Mouse (Mus musculus): Measurements from ENCODE around the gene Sptbn4. TPM values are rescaled to one million over a fixed set of nuclear protein-coding genes. Genes with fewer than 3 reads are reported as not detected.

The Sptbn4 gene
- polyA plus RNA-seq, 1 experiment from 2014 or later: 0.44 TPM

DNA sequence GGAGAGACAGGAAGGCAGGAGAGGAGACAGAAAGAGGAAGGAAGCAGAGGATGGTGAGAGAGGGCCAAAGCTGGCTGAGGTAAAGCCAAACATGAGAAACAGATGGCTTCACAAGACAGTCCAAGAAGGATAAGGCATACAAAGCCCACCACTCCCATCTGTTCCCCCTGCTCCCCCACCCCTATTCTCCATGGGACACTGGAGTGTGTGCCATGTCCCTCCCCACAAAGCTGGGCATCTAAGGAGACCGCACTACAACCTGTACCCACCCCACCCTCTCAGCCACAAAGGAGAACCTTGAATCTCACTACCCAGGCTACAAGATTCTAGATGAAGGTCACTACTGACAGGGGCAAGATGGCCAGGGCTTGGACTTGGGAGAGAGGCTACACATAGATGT is 20.1 kb downstream of the Sptbn4 start:
- Histone ChIP-seq H3K9ac (ENCODE audit: low read depth, low read length) (no peak overlapping the region), H3K4me3 (ENCODE audit: low read length) (no peak overlapping the region), H3K36me3 (ENCODE audit: control insufficient read depth, insufficient read depth, low read length) (no peaks in the 10 kb centered on the region), H3K27me3 (replicated peaks; ENCODE audit: control insufficient read depth, insufficient read depth, low read length) (no peaks in the 10 kb centered on the region), H3K9me3 (ENCODE audit: control insufficient read depth, low read length) (peaks cover 4% of the 10 kb centered on the region; the same call in 1 of the 2 replicates), H3K27ac (ENCODE audit: low read length) (no peak overlapping the region), H3K4me2 (ENCODE audit: low read depth, low read length) (no peak overlapping the region), H3K4me1 (ENCODE audit: control insufficient read depth, insufficient read depth, low read length) (no peaks in the 10 kb centered on the region)
- no peak for ATAC-seq
- WGBS: 86% methylated on average over 1 of the region's 1 CpGs

DNA sequence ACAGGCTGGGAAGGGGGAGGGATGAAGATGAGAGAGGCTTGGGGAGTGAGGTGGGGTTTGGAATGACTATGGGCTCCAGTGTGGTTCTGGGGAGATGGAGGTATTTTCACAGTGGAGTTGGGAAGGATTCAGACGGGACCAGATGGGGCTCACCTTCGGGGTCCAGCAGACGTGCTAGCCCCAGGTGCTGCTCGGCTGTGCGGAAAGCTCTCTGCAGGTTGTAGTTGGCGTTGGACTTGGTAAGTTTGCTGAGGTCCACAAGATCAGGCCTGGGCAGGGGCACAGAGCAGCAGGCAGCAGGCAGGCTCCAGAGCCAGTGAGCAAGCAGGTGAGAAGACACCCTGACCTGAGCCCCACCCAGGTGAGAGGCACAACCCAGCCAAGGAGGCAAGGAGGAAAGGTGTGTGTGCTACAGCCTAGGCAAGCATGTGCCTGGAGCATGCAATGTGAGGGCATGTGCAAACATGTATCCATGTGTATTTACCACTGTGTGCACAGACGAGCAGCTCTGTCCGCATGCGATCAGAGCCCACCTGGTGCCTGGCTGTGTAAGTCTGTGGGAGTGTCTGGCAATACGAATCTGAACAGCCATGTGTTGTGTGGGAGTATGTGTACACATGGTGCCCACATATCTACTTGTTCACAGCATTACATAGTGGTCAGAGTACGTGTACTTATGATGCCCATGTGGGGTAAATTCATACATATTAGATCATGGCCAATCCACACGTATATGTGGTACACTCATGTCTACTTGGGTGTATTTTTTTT is 23.7 kb downstream of the Sptbn4 start:
- H3K9me3 ChIP-seq (ENCODE audit: control insufficient read depth, low read length): no peaks in the 10 kb centered on the region; the same call in 1 of the 2 replicates
- no peak overlapping the region for H3K27ac ChIP-seq (ENCODE audit: low read length)
- no peak for ATAC-seq
- H3K27me3 ChIP-seq (replicated peaks; ENCODE audit: control insufficient read depth, insufficient read depth, low read length): no peaks in the 10 kb centered on the region
- H3K4me1 ChIP-seq (ENCODE audit: control insufficient read depth, insufficient read depth, low read length): no peaks in the 10 kb centered on the region
- no peaks in the 10 kb centered on the region for H3K36me3 ChIP-seq (ENCODE audit: control insufficient read depth, insufficient read depth, low read length)
- H3K4me2 ChIP-seq (ENCODE audit: low read depth, low read length): no peak overlapping the region
- no peak overlapping the region for H3K9ac ChIP-seq (ENCODE audit: low read depth, low read length)
- WGBS: 82% methylated on average over 12 of the region's 12 CpGs
- no peak overlapping the region for H3K4me3 ChIP-seq (ENCODE audit: low read length)

DNA sequence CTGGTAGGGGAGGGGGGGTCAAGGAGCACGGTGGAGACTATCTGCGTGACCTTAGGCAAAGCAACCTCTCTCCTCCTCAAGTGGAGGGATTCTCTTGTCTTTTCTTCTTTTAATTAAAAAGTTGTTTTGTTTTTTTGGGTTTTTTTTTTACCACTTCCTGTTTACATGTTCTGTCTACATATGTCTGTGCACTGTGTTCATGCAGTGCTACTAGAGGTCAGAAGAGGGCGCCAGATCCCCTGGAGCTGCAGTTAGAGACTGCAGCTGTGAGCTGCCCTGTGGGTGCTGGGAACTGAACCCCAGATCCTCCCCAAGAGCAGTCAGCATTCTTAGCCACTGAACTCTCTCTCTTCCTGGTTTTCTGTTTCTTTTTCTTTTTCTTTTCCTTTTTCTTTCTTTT is 28.4 kb downstream of the Sptbn4 start:
- H3K4me3 ChIP-seq (ENCODE audit: low read length): no peak overlapping the region
- 81% methylated on average over 3 of the region's 3 CpGs for WGBS
- H3K4me2 ChIP-seq (ENCODE audit: low read depth, low read length): no peak overlapping the region
- H3K36me3 ChIP-seq (ENCODE audit: control insufficient read depth, insufficient read depth, low read length): no peaks in the 10 kb centered on the region
- no peak overlapping the region for H3K27ac ChIP-seq (ENCODE audit: low read length)
- H3K27me3 ChIP-seq (replicated peaks; ENCODE audit: control insufficient read depth, insufficient read depth, low read length): no peaks in the 10 kb centered on the region
- no peak overlapping the region for H3K9ac ChIP-seq (ENCODE audit: low read depth, low read length)
- H3K9me3 ChIP-seq (ENCODE audit: control insufficient read depth, low read length): no peaks in the 10 kb centered on the region; the same call in 1 of the 2 replicates
- no peak for ATAC-seq
- H3K4me1 ChIP-seq (ENCODE audit: control insufficient read depth, insufficient read depth, low read length): no peaks in the 10 kb centered on the region

DNA sequence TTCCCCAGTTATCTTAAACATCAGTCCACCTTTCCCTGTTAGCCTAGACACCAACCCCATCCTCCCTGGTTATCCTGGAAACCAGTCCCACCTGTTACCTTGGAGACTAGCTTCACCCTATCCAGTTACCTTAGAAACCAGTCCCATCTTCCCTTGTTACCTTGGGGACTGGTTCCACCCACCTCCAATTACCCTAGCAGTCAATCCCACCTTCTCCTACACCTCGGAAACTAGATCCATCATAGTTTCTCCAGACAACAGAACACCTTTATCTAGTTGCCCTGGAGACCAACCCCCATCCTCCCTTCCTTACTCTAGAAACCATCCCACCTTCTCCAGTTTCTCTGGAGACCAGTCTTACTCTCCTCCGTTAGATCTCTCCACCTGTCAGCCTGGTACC is 30.3 kb downstream of the Sptbn4 start:
- no peak for ATAC-seq
- WGBS: 60% methylated on average over 2 of the region's 2 CpGs
- no peak overlapping the region for H3K4me3 ChIP-seq (ENCODE audit: low read length)
- H3K27me3 ChIP-seq (replicated peaks; ENCODE audit: control insufficient read depth, insufficient read depth, low read length): no peaks in the 10 kb centered on the region
- no peak overlapping the region for H3K4me2 ChIP-seq (ENCODE audit: low read depth, low read length)
- H3K36me3 ChIP-seq (ENCODE audit: control insufficient read depth, insufficient read depth, low read length): no peaks in the 10 kb centered on the region
- no peak overlapping the region for H3K9ac ChIP-seq (ENCODE audit: low read depth, low read length)
- no peaks in the 10 kb centered on the region for H3K4me1 ChIP-seq (ENCODE audit: control insufficient read depth, insufficient read depth, low read length)
- H3K9me3 ChIP-seq (ENCODE audit: control insufficient read depth, low read length): no peaks in the 10 kb centered on the region; the same call in 1 of the 2 replicates
- no peak overlapping the region for H3K27ac ChIP-seq (ENCODE audit: low read length)

DNA sequence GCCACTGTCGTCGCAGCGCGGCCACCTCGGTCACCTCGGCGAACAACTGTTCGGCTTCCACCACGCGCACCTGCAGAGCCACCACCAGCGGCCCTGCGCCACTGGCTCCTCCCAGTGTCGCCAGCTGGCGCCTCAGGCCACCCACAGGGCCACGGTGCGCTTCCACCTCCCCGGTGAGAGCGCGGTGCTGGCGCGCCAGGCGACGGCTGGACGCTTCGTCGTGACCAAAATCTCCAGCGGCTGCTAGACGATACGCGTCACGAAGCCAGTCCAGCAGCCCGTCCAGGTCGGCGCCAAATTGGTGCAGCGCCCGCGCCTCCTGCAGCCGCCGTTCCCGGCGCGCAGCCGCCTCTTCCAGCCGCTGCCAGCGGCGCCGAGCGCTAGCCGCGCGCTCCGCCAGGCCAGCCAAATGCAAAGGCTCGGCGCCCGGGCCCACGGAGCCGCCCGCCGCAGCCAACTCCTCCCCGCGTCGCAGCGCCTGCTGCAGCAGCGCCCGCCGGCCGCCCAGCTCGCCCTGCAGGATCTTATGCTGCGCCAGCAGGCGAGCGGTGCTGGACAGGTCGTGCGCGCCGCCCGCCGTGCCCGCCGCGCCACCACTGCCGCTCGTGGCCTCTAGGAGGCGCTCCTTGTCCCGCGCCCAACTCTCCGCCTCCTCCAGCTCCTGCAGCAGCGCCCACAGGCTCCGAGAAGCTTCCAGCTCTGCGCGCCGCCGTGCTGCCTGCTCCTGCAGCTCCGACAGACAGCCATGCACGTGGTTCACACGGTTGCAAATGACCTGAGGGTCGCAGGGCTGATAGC is 38.9 kb downstream of the Sptbn4 start:
- H3K36me3 ChIP-seq (ENCODE audit: control insufficient read depth, insufficient read depth, low read length): no peaks in the 10 kb centered on the region
- H3K27me3 ChIP-seq (replicated peaks; ENCODE audit: control insufficient read depth, insufficient read depth, low read length): peaks cover 58% of the 10 kb centered on the region
- no peak overlapping the region for H3K27ac ChIP-seq (ENCODE audit: low read length)
- WGBS: under 1% methylated on average over 96 of the region's 96 CpGs
- peaks cover 7% of the 10 kb centered on the region for H3K4me1 ChIP-seq (ENCODE audit: control insufficient read depth, insufficient read depth, low read length)
- ATAC-seq: peak; percentile 89
- peak overlapping the region; percentile 93 for H3K4me2 ChIP-seq (ENCODE audit: low read depth, low read length)
- peaks cover 3% of the 10 kb centered on the region; the same call in 1 of the 2 replicates for H3K9me3 ChIP-seq (ENCODE audit: control insufficient read depth, low read length)
- H3K9ac ChIP-seq (ENCODE audit: low read depth, low read length): peak overlapping the region; percentile 48; the same call in 1 of the 2 replicates
- peak overlapping the region; percentile 49 for H3K4me3 ChIP-seq (ENCODE audit: low read length)

DNA sequence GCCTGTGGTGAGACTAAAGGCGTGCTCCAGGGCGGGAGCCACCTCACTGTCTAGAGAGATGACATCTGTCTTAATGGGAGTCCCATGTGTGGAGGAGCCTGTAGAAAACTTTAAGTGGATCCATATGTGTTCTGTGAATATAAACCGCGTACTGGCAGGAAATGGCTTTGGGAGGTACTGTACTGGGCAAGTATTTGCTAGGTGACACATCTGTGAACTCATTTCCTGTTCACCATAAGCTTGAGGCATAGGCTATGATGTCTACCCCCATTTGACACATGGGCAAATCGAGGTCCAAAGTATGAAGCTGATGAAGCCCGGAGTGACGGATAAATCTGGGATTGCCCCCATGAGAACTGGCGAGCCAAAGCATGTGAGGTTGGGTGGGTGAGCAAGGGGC is 39.7 kb downstream of the Sptbn4 start:
- no peak overlapping the region for H3K27ac ChIP-seq (ENCODE audit: low read length)
- ATAC-seq: no peak
- H3K27me3 ChIP-seq (replicated peaks; ENCODE audit: control insufficient read depth, insufficient read depth, low read length): peaks cover 65% of the 10 kb centered on the region
- peaks cover 7% of the 10 kb centered on the region; the same call in 1 of the 2 replicates for H3K9me3 ChIP-seq (ENCODE audit: control insufficient read depth, low read length)
- H3K4me1 ChIP-seq (ENCODE audit: control insufficient read depth, insufficient read depth, low read length): peaks cover 7% of the 10 kb centered on the region
- H3K4me2 ChIP-seq (ENCODE audit: low read depth, low read length): peak overlapping the region; percentile 93; the same call in 1 of the 2 replicates
- H3K36me3 ChIP-seq (ENCODE audit: control insufficient read depth, insufficient read depth, low read length): no peaks in the 10 kb centered on the region
- no peak overlapping the region for H3K9ac ChIP-seq (ENCODE audit: low read depth, low read length)
- 49% methylated on average over 8 of the region's 8 CpGs for WGBS
- H3K4me3 ChIP-seq (ENCODE audit: low read length): no peak overlapping the region

DNA sequence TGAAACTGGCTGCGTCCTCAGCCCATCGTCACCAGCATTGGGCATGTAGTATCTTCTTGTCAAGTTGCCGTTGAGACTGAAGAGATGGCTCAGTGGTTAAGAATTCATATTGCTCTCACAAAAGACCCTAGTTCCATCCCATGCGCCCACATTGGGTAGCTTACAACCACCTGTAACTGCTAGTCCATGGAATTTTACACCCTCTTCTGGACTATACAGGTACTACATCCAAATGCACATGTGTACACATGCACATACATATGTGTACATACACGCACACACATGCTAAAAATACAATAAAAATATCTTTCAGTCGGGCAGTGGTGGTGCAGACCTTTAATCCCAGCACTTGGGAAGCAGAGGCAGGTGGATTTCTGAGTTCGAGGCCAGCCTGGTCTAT is 41.0 kb downstream of the Sptbn4 start:
- H3K27me3 ChIP-seq (replicated peaks; ENCODE audit: control insufficient read depth, insufficient read depth, low read length): peaks cover 70% of the 10 kb centered on the region
- no peak overlapping the region for H3K4me2 ChIP-seq (ENCODE audit: low read depth, low read length)
- 81% methylated on average over 7 of the region's 7 CpGs for WGBS

DNA sequence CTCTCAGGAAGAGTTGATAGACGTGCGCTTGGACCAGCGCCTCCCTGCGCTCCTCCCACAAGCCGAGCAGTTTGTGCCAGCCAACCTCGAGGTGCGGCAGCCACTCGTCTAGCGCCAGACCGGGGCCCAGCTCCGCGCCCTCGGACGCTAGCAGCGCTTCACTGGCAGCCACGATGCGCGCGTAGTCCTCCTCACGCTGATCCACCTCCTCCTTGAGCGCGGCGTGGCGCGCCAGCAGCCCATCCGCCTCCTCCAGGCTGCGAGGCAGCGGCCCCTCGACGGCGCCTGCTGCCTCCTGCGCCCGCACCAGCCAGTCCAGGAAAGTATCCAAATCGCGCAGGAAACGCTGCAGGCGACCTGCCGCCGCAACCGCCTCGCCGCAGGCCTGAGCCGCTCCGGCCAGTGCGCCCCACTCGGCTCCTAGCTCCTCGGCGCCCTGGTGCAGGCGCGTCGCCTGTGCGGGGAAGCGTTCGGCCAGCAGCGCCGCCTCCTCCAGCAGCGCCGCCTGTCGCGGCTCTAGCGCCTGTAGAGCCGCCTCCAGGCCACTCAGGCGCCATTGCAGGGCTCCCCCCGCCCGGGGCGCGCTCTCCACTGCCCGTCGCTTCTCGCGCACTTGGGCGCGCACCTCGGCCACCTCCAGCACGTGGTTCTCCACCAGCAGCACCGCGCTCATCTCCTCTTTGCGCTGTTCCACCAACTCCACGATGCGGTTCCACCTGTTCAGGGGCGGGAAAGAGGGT is 43.1 kb downstream of the Sptbn4 start:
- peaks cover 7% of the 10 kb centered on the region for H3K4me1 ChIP-seq (ENCODE audit: control insufficient read depth, insufficient read depth, low read length)
- 0 out of 2 replicates have a peak overlapping the region, but pooled peaks have one; percentile 12 for H3K4me2 ChIP-seq (ENCODE audit: low read depth, low read length)
- WGBS: 7% methylated on average over 80 of the region's 81 CpGs
- ATAC-seq: no peak
- H3K9me3 ChIP-seq (ENCODE audit: control insufficient read depth, low read length): peaks cover 7% of the 10 kb centered on the region; the same call in 1 of the 2 replicates
- H3K27ac ChIP-seq (ENCODE audit: low read length): no peak overlapping the region
- no peaks in the 10 kb centered on the region for H3K36me3 ChIP-seq (ENCODE audit: control insufficient read depth, insufficient read depth, low read length)
- peaks cover 64% of the 10 kb centered on the region for H3K27me3 ChIP-seq (replicated peaks; ENCODE audit: control insufficient read depth, insufficient read depth, low read length)
- H3K9ac ChIP-seq (ENCODE audit: low read depth, low read length): no peak overlapping the region
- H3K4me3 ChIP-seq (ENCODE audit: low read length): peak overlapping the region; percentile 14; the same call in 1 of the 2 replicates

More for the DNA sequence above, 41.0 kb downstream of the Sptbn4 start:
- no peak overlapping the region for H3K27ac ChIP-seq (ENCODE audit: low read length)
- no peaks in the 10 kb centered on the region for H3K36me3 ChIP-seq (ENCODE audit: control insufficient read depth, insufficient read depth, low read length)
- H3K4me3 ChIP-seq (ENCODE audit: low read length): no peak overlapping the region
- H3K4me1 ChIP-seq (ENCODE audit: control insufficient read depth, insufficient read depth, low read length): peaks cover 7% of the 10 kb centered on the region
- ATAC-seq: no peak
- no peak overlapping the region for H3K9ac ChIP-seq (ENCODE audit: low read depth, low read length)
- H3K9me3 ChIP-seq (ENCODE audit: control insufficient read depth, low read length): peaks cover 7% of the 10 kb centered on the region; the same call in 1 of the 2 replicates

DNA sequence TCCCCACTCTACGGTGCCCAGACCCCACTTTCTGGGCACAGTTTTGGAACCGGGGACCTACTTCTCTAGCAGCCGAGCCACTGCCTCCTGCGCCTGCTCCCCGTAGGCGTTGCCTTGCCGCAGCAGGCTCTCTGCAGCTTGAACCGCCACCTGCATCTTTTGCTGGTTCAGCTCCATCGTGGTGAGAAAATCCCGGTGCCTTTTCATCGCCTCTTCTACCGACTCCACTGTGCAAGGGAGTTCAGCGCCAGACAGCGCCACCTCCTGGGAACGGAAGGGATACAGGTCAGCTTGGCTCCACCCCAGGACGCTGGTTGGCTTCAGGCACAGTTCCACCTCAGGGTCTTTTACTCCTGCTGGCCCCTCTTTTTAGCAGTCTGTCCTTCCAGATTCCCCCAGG is 44.8 kb downstream of the Sptbn4 start:
- no peak overlapping the region for H3K4me2 ChIP-seq (ENCODE audit: low read depth, low read length)
- peaks cover 7% of the 10 kb centered on the region; the same call in 1 of the 2 replicates for H3K9me3 ChIP-seq (ENCODE audit: control insufficient read depth, low read length)
- peaks cover 51% of the 10 kb centered on the region for H3K27me3 ChIP-seq (replicated peaks; ENCODE audit: control insufficient read depth, insufficient read depth, low read length)
- H3K4me1 ChIP-seq (ENCODE audit: control insufficient read depth, insufficient read depth, low read length): peaks cover 3% of the 10 kb centered on the region; the same call in 1 of the 2 replicates
- H3K9ac ChIP-seq (ENCODE audit: low read depth, low read length): no peak overlapping the region
- H3K27ac ChIP-seq (ENCODE audit: low read length): no peak overlapping the region
- H3K36me3 ChIP-seq (ENCODE audit: control insufficient read depth, insufficient read depth, low read length): no peaks in the 10 kb centered on the region
- WGBS: 12% methylated on average over 16 of the region's 16 CpGs
- no peak overlapping the region for H3K4me3 ChIP-seq (ENCODE audit: low read length)
- no peak for ATAC-seq

Measured in intestine, embryonic 16.5 days (tissue).